Mouse (Mus musculus) cerebellum, adult 11 months (tissue): Measurements from ENCODE around the gene Mdc1.
A peak's percentile ranks its signal among the peaks of the same experiment; 100 is the strongest.
"Not testable (repeated sequence)": the region's sequence is repeated elsewhere in the genome, so short reads cannot be mapped to it uniquely, and the experiment has no call there.

Source experiments
- DNase-seq: peaks from one replicate; pipeline ENCODE4 v3.0.0; 2022

Mdc1 gene

DNA sequence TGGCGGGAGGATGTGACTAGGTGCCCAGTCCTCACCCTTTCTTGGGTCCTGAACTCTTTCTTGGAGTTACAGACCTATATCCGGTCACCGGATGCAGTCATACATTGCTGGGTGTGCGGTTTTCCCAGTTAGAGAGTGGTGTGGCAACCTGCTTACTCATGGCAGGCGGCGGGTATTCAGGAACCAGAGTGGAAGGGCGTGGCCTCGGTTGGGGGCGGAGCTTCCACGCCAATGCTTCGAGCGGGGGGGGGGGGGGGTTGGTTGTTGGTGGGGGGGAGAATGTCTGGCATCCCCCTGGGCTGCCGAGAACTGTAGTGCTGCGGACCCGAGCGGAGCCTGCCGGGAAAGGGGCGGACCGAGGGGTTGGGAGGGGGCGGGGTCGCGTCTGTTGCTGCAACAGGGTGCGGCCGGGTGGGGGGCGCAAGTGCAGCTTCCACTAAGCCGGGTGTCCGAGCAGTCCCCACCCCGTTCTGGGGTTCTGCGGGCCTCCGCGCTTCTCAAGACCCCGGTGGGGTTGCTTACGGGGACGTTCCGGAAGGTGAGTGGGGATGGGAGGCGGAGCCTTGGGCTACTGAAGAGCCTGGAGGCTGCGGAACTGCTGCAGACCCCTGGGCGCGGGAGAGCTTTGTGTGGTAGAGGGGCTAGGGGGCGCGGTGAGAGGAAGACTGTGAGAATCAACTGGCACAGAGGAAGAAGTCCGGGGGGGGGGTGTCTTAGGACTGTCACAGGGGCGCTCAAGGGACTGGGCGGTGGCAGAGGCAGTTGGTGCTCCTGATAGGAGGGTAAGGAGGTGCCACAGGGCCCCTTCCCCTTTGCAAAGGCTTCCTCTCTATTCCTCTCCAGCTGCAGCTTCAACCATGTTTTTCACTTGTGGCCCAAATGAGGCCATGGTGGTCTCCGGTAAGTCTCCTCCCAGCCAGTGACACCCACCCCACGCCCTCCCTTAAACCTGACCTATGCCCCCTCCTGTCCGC is 18.1 kb upstream of the Mdc1 start, which contains the start of gene Flot1:
TSS of gene Flot1 (plus strand) at position 267 of the 974 bp plus-strand sequence.
- DNase-seq = peak; percentile 76

DNA sequence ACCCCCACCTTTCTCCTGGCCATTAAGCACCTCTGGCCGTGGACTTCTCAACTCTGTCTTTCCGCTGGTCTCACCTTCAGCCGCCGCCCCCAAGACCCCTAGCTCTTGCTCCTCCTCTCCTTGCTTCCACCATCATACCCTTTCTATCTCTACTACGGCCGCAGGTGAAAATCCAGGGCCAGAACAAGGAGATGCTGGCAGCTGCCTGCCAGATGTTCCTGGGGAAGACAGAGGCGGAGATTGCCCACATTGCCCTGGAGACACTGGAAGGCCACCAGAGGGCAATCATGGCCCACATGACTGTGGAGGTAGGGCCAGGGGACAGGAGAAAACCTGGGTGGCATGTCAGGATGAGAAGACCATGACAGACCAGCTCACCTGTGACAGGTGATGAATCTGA is 16.9 kb upstream of the Mdc1 start:
- no peak for DNase-seq

DNA sequence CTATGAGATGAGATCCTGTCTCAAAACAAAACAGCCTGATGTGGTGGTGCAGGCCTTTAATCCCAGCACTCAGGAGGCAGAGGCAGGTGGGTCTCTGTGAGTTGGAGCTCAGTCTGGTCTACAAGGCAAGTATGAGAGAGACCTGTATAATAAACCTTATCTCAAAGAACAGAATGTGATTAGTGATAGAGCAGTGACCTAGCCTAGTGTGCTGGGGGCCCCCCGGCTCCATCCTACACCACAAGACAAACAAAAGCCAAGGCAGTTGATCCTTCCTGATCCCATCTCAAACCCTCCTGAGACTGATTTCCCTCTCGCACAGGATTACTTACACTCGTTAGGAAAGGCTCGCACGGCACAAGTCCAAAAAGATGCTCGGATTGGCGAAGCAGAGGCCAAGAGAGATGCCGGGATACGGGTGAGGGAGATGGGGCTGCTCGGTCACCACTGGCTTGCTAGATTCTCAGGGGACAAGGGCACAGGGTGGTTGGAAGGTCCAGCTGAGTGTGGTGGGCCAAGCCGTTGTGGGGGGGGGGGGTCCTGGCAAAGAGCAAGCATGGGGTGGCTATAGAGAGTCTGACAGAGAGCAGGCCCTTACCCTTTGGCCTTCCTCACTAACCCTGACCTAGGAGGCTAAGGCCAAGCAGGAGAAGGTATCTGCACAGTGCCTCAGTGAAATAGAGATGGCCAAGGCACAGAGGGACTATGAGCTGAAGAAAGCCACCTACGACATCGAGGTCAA is 16.0 kb upstream of the Mdc1 start:
- no peak for DNase-seq

- DNase-seq = peak; percentile 81
These were observed 11.6 kb upstream of the Mdc1 start for GRCm38 (mm10) chr17:35829737-35830136.

GRCm38 (mm10) chr17:35832400-35833238 is 8.7 kb upstream of the Mdc1 start:
- DNase-seq = no peak

DNA sequence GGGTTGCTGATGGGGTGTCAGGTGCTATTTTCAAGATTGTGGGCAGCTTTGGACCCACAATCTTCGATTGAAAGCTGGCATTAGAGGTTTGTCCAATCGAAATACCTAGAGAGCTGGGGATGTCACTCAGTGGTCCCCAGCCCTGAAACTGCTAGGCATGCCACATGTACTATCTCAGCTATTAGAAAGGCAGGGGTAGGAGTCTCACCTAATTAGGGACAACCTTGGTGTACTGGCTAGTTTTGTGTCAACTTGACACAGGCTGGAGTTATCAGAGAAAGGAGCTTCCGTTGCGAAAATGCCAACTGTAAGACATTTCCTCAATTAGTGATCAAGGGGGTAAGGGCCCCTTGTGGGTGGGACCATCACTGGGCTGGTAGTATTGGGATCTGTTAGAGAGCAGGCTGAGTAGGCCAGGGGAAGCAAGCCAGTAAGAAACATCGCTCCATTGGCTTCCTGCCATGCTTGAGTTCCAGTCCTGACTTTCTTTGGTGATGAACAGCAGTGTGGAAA is 8.0 kb upstream of the Mdc1 start:
- DNase-seq = no peak

DNA sequence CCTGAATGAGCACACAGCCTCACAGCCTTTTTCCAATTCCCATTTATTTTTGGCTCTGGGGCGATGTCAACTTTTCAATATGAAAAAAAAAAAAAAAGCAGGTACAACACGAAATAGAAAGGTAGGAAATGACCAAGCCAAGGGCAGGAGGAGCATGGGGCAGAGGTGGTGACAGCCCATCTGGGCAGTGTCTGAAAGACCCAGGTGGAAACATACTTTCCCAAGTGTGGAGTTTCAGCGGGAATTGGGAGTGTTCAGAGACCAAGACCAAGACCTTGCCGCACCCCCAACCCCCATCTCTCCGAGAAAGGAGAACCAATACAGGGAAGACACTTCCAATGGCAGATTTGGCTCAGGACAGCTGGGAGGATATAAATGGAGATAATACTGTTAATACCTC is 7.4 kb upstream of the Mdc1 start:
- DNase-seq = no peak

DNA sequence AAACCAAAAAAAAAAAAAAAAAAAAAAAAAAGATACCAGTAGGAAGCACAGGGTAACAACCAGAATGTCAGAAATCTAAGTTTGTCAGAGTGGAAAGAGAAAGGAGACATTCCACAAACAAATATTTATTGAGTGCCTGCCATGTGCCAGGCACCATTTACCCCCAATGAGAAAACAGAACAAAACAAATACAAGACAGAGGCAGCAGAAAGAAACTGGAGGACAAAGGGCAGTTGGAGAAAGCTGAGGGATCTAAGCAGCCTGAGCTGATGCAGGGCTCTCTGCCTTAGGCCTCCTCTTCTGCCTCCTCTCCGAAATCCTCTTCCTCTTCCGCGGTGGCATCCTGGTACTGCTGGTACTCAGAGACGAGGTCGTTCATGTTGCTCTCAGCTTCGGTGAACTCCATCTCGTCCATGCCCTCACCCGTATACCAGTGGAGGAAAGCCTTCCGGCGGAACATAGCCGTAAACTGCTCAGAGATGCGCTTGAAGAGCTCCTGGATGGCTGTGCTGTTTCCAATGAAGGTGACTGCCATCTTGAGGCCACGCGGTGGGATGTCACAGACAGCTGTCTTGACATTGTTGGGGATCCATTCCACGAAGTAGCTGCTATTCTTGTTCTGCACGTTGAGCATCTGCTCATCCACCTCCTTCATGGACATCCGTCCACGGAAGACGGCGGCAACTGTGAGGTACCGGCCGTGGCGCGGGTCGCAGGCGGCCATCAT is 6.5 kb upstream of the Mdc1 start:
- no peak for DNase-seq

- DNase-seq = peak; percentile 42
These were observed 5.7 kb upstream of the Mdc1 start for GRCm38 (mm10) chr17:35835424-35836140.

GRCm38 (mm10) chr17:35836178-35836965 is 4.9 kb upstream of the Mdc1 start:
- DNase-seq = peak; percentile 85

DNA sequence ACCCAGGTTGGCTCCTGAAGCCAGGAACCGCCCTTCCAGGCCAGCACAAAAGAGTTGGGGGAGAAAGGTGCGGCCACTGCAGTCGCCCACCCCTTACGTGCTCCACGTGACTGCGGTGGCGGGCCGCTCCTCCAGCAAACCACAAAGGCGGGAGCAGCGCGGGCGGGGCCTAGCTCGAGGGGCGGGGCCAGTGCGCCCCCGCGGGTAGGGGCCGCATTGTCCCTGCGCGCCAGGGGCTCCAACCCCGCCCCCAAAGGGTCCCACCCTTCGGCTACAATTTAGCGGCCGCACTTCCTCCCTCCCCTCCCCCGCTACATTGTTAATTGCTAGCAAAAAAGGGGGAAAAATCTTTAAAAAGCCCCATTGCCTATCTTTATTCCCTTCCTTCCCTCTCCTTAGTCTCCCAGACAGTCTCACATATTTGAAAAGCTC is 4.3 kb upstream of the Mdc1 start:
- DNase-seq = peak; percentile 77

DNA sequence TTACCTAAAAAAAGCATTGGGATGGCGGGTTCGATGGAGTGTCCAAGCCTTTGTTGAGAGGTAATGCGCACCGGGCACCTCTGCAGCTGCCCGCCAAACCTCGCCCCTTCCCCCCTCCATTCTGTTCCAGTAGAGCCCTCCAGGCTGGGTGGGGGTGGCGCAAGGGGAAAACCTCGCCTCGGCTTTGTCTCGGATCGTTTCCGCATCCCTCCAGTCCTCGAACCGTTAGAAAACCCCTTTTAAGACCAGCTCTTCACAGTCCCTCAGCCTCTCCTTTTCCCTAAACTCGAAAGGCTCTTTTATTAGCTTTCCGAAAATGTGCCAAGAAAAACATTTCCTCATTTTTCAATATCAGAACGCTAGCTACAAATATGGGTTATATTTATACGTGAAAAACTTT is 3.8 kb upstream of the Mdc1 start:
- peak; percentile 56 for DNase-seq

GRCm38 (mm10) chr17:35838122-35838544 is 3.2 kb upstream of the Mdc1 start, which contains the start of gene Tubb5:
Tubb5 (minus strand) TSS chr17:35838306.
- peak; percentile 95 for DNase-seq

GRCm38 (mm10) chr17:35838570-35838969 is 2.7 kb upstream of the Mdc1 start:
- no peak for DNase-seq

- DNase-seq = not testable (repeated sequence)
These were observed 2.3 kb upstream of the Mdc1 start for GRCm38 (mm10) chr17:35839002-35839401.

- DNase-seq = no peak
These were observed 754 bp upstream of the Mdc1 start for GRCm38 (mm10) chr17:35840561-35840960.

- no peak for DNase-seq
These were observed 691 bp downstream of the Mdc1 start for GRCm38 (mm10) chr17:35842006-35842405.

DNA sequence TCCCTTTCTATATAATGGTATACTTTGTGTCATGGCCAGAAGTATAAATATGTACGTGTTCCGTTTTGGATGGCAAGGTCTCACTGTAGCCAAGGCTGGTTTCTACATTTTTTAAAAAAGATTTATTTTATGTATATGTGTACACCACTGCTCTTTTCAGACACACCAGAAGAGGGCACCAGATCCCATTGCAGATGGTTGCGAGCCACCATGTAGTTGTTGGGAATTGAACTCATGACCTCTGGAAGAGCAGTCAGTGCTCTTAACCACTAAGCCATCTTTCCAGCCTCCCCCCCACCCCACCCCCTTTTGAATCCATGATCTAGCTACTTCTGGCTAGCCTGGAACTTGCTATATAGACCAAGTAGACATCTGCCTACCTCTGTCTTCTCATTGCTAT is 2.2 kb downstream of the Mdc1 start:
- no peak for DNase-seq

DNA sequence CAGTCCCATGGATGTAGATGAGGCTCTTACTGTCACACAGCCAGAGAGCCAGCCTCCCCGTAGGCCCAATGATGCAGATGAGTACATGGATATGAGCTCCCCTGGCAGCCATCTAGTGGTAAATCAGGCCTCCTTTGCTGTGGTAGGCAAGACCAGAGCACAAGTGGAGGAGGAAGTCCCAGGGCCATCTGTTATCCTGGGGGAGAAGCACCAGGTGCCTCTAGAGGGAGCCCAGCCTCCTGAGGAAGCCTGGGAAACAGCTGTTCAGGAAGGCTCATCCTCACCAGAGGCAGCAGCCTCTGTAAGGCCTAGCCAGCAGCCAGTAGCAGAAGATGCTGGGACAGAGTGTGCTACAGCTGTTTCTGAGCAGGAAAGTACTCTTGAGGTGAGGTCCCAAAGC is 6.8 kb downstream of the Mdc1 start:
- no peak for DNase-seq

DNA sequence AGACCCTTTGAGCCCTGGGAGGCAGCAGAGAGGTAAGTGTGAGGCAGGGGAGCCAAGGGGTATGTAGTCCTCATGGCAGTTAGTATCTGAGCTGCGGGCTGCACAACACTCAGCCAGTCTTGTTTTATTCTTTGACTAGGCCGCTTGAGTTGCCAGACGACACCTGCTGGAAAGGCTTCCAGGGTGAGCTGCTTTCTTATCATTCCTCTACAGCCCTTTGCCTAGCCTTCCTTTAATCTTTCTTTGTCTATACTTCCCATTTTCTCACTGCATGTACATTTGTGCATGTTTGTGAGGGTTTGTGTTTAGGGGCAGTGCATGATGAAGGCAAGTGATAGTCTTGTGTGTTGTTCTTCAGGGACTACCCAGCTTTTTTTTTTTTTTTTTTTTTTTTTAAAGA is 9.7 kb downstream of the Mdc1 start:
- DNase-seq = no peak
